Mouse (Mus musculus) MEL (cell line): Measurements from ENCODE around the gene Tedc1. TPM values are rescaled to one million over a fixed set of nuclear protein-coding genes. Genes with fewer than 3 reads are reported as not detected.
"Not testable (repeated sequence)": the region's sequence is repeated elsewhere in the genome, so short reads cannot be mapped to it uniquely, and the experiment has no call there.

ENCODE experiments used
- DNase-seq: peaks from one replicate; pipeline ENCODE4 v3.0.0; 2011; ENCODE audit warnings: low read depth, low spot score
- H3K27ac ChIP-seq: 2 replicates; pipeline ENCODE4 v1.5.1; 2012; ENCODE audit warnings: low read depth, mild to moderate bottlenecking, control low read depth, low read length, moderate library complexity; ENCODE audit not compliant: control insufficient read depth
- H3K27me3 ChIP-seq, 2 experiments: fragments of 150-350 bp in 1 of 2; sonication (generic) in 1 of 2; 2 replicates each; pipeline ENCODE4 v1.6.1; 2012; ENCODE audit warnings: low read length in 2 of 2, mild to moderate bottlenecking in 2 of 2, improper control_type of control experiment in 1 of 2, moderate library complexity in 1 of 2; ENCODE audit not compliant: insufficient read depth in 2 of 2, control insufficient read depth in 1 of 2
- H3K36me3 ChIP-seq, 2 experiments: 2 replicates each; pipeline ENCODE4 v1.6.1; 2012 to 2014; ENCODE audit warnings: low read length in 2 of 2, improper control_type of control experiment in 1 of 2, inconsistent platforms in 1 of 2, mild to moderate bottlenecking in 1 of 2; ENCODE audit not compliant: insufficient read depth in 2 of 2, control insufficient read depth in 1 of 2
- H3K4me1 ChIP-seq, 2 experiments: fragments of 150-350 bp in 1 of 2; sonication (generic) in 1 of 2; 2 replicates each; pipeline ENCODE4 v1.6.1; 2012; ENCODE audit warnings: low read length in 2 of 2, improper control_type of control experiment in 1 of 2, mild to moderate bottlenecking in 1 of 2; ENCODE audit not compliant: insufficient read depth in 2 of 2, control insufficient read depth in 1 of 2
- H3K4me3 ChIP-seq, 2 experiments: fragments of 150-350 bp in 1 of 2; sonication (generic) in 1 of 2; 2 replicates each; pipeline ENCODE4 v1.5.1; 2012; ENCODE audit warnings: low read depth in 2 of 2, low read length in 2 of 2, mild to moderate bottlenecking in 2 of 2, moderate library complexity in 2 of 2, control low read depth in 1 of 2, improper control_type of control experiment in 1 of 2; ENCODE audit not compliant: control insufficient read depth in 1 of 2, insufficient read depth in 1 of 2
- H3K79me2 ChIP-seq: 2 replicates; pipeline ENCODE4 v1.6.1; 2012; ENCODE audit warnings: mild to moderate bottlenecking, low read length, moderate library complexity; ENCODE audit not compliant: control insufficient read depth, poor library complexity, insufficient read depth
- H3K9ac ChIP-seq: 2 replicates; pipeline ENCODE4 v1.6.1; 2012; ENCODE audit warnings: low read depth, mild to moderate bottlenecking, control low read depth, low read length, moderate library complexity; ENCODE audit not compliant: control insufficient read depth, poor library complexity, severe bottlenecking
- H3K9me3 ChIP-seq: fragments of 150-350 bp; sonication (generic); replicated peaks from 2 replicates; pipeline ENCODE4 v1.6.1; 2012; ENCODE audit warnings: mild to moderate bottlenecking, low read length, improper control_type of control experiment, moderate library complexity; ENCODE audit not compliant: insufficient read depth
- CTCF ChIP-seq, 3 experiments: IDR thresholded peaks in 2 of 3; conservative IDR thresholded peaks in 1 of 3; 2 replicates each; pipeline ENCODE4 v1.5.1; 2011 to 2012; ENCODE audit warnings: low read length in 3 of 3, low read depth in 2 of 3, mild to moderate bottlenecking in 2 of 3, improper control_type of control experiment in 1 of 3, inconsistent platforms in 1 of 3, mixed read lengths in 1 of 3, moderate library complexity in 1 of 3; ENCODE audit not compliant: control insufficient read depth in 1 of 3, insufficient read depth in 1 of 3, poor library complexity in 1 of 3, severe bottlenecking in 1 of 3
- E2F4 ChIP-seq: IDR thresholded peaks from 2 replicates; pipeline ENCODE4 v1.6.1; 2011; ENCODE audit warnings: low read depth, low read length, improper control_type of control experiment, borderline replicate concordance
- ELF1 ChIP-seq: IDR thresholded peaks from 2 replicates; pipeline ENCODE4 v1.6.1; 2014; ENCODE audit warnings: low read depth, mild to moderate bottlenecking, inconsistent platforms, low read length, improper control_type of control experiment, moderate library complexity
- GATA1 ChIP-seq: IDR thresholded peaks from 2 replicates; pipeline ENCODE4 v1.6.1; 2011; ENCODE audit warnings: low read depth, low read length, improper control_type of control experiment
- HCFC1 ChIP-seq: IDR thresholded peaks from 2 replicates; pipeline ENCODE4 v1.6.1; 2012; ENCODE audit warnings: low read depth, mild to moderate bottlenecking, inconsistent platforms, low read length, improper control_type of control experiment, moderate library complexity
- JUND ChIP-seq: IDR thresholded peaks from 2 replicates; pipeline ENCODE4 v1.6.1; 2011; ENCODE audit warnings: low read depth, mild to moderate bottlenecking, improper control_type of control experiment, low read length
- MAZ ChIP-seq: IDR thresholded peaks from 2 replicates; pipeline ENCODE4 v1.6.1; 2012; ENCODE audit warnings: low read depth, mild to moderate bottlenecking, inconsistent platforms, low read length, improper control_type of control experiment
- MYB ChIP-seq: IDR thresholded peaks from 2 replicates; pipeline ENCODE4 v1.6.1; 2011; ENCODE audit warnings: mild to moderate bottlenecking, low read depth, low read length, improper control_type of control experiment
- NRF1 ChIP-seq: IDR thresholded peaks from 2 replicates; pipeline ENCODE4 v1.6.1; 2014; ENCODE audit warnings: low read depth, mild to moderate bottlenecking, inconsistent platforms, low read length, improper control_type of control experiment, moderate library complexity; ENCODE audit not compliant: poor library complexity, insufficient read depth, severe bottlenecking
- POLR2A ChIP-seq, 2 experiments: IDR thresholded peaks; 2 replicates each; pipeline ENCODE4 v1.6.1; 2011 to 2012; ENCODE audit warnings: low read length in 2 of 2, mild to moderate bottlenecking in 2 of 2, control low read depth in 1 of 2, improper control_type of control experiment in 1 of 2, low read depth in 1 of 2, moderate library complexity in 1 of 2; ENCODE audit not compliant: control insufficient read depth in 1 of 2, insufficient read depth in 1 of 2, poor library complexity in 1 of 2
- POLR2AphosphoS5 ChIP-seq: IDR thresholded peaks from 2 replicates; pipeline ENCODE4 v1.6.1; 2012; ENCODE audit warnings: low read depth, borderline replicate concordance, mild to moderate bottlenecking, inconsistent platforms, low read length, moderate library complexity, mixed read lengths
- SIN3A ChIP-seq: IDR thresholded peaks from 2 replicates; pipeline ENCODE4 v1.6.1; 2012; ENCODE audit warnings: low read length, improper control_type of control experiment, inconsistent platforms
- TAL1 ChIP-seq: IDR thresholded peaks from 2 replicates; pipeline ENCODE4 v1.6.1; 2012; ENCODE audit warnings: mild to moderate bottlenecking, inconsistent platforms, low read length, moderate library complexity, mixed read lengths
- TBP ChIP-seq: IDR thresholded peaks from 2 replicates; pipeline ENCODE4 v1.8.0; 2011; ENCODE audit warnings: low read depth, low read length, improper control_type of control experiment
- TCF12 ChIP-seq: IDR thresholded peaks from 2 replicates; pipeline ENCODE4 v1.6.1; 2014; ENCODE audit warnings: low read depth, mild to moderate bottlenecking, inconsistent platforms, low read length, improper control_type of control experiment, moderate library complexity
- UBTF ChIP-seq: IDR thresholded peaks from 2 replicates; pipeline ENCODE4 v1.6.1; 2012; ENCODE audit warnings: low read depth, mild to moderate bottlenecking, inconsistent platforms, low read length, improper control_type of control experiment, moderate library complexity, borderline replicate concordance; ENCODE audit not compliant: insufficient read depth
- USF2 ChIP-seq, 2 experiments: IDR thresholded peaks; 2 replicates each; pipeline ENCODE4 v1.6.1; 2011 to 2012; ENCODE audit warnings: improper control_type of control experiment in 2 of 2, low read length in 2 of 2, borderline replicate concordance in 1 of 2, inconsistent platforms in 1 of 2, low read depth in 1 of 2, mild to moderate bottlenecking in 1 of 2; ENCODE audit not compliant: insufficient read depth in 1 of 2
- ZKSCAN1 ChIP-seq: IDR thresholded peaks from 2 replicates; pipeline ENCODE4 v1.6.1; 2012; ENCODE audit warnings: low read depth, mild to moderate bottlenecking, inconsistent platforms, low read length, improper control_type of control experiment, moderate library complexity
- ZNF384 ChIP-seq: IDR thresholded peaks from 2 replicates; pipeline ENCODE4 v1.6.1; 2012; ENCODE audit warnings: low read depth, mild to moderate bottlenecking, inconsistent platforms, low read length, improper control_type of control experiment
- polyA plus RNA-seq, 2 experiments: library from polyadenylated mRNA; stranded (reverse) in 1 of 2; unstranded in 1 of 2; fragments of >175 nt in 1 of 2; fragments of >200 nt in 1 of 2; gene quantifications; 2 replicates each; pipeline versions ENCODE4 v1.2.1 to v1.2.4; 2012; ENCODE audit warnings: low replicate concordance in 2 of 2, low read depth in 1 of 2; ENCODE audit not compliant: insufficient read length in 2 of 2, insufficient read depth in 1 of 2, missing spikeins in 1 of 2
- total RNA-seq: library from RNA; depleted of rRNA; stranded (reverse); fragments of 300-350 nt; gene quantifications from 2 replicates; pipeline ENCODE4 v1.2.3, GENCODE M21; 2012

Tedc1 gene
- total and polyA plus RNA-seq, 3 experiments = 50.7 to 74.7 TPM; not detected in 1

DNA sequence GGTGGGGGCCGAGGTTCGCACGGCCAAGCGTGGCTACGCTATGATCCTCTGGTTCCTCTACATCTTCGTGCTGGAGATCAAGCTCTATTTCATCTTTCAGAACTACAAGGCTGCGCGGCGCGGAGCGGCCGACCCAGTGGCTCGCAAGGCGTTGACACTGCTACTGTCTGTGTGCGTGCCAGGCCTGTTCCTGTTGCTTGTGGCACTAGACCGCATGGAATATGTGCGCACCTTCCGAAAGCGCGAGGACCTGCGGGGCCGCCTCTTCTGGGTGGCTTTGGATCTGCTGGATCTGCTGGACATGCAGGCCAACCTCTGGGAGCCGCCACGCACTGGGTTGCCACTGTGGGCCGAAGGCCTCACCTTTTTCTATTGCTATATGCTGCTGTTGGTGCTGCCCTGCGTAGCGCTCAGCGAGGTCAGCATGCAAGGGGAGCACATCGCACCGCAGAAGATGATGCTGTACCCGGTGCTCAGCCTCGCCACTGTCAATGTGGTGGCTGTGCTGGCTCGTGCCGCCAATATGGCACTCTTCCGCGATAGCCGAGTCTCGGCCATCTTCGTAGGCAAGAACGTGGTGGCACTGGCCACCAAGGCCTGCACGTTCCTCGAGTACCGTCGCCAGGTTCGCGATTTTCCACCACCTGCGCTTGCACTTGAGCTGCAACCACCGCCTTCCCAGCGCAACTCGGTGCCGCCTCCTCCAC lies 32.3 kb downstream of the Tedc1 start:
- Histone ChIP-seq H3K4me3 (no peak overlapping the region), H3K27me3 (peaks cover 4 to 5% of the 10 kb centered on the region in 2 experiments)
- no peak for DNase-seq

DNA sequence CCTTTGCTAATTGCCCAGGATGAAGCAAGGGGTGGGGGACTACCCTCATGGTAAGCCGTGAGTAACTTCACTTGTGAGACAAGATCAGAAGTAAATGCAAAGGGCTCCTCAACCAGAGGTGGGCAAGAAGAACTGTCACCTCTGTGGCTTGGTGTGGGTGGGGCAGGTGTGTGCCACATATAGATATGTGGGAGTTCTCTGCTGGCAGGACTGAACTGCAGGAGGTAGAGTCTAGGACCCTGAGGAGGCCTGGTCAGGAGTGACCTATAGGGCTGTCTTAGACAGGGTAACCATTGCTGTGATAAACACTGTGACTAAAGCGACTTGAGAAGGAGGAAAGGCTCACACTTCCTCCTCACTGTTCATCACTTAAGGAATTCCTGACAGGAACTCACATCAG lies 37.2 kb downstream of the Tedc1 start:
- H3K4me1 ChIP-seq = no peaks in the 10 kb centered on the region
- DNase-seq = no peak
- H3K27me3 ChIP-seq = no peaks in the 10 kb centered on the region
- H3K9ac ChIP-seq = no peak overlapping the region
- H3K4me3 ChIP-seq = no peak overlapping the region
- H3K9me3 ChIP-seq = no peaks in the 10 kb centered on the region
- H3K36me3 ChIP-seq = no peaks in the 10 kb centered on the region
- no peak overlapping the region for H3K27ac ChIP-seq
- no peak for TF ChIP-seq TCF12
- no peaks in the 10 kb centered on the region for H3K79me2 ChIP-seq

More for the DNA sequence above, 32.3 kb downstream of the Tedc1 start:
- Histone ChIP-seq H3K36me3 (peaks cover 0 to 3% of the 10 kb centered on the region in 2 experiments; a peak in 1 of 4 replicates), H3K9me3 (no peaks in the 10 kb centered on the region), H3K27ac (no peak overlapping the region), H3K79me2 (no peaks in the 10 kb centered on the region; the same call in 1 of the 2 replicates), H3K9ac (no peak overlapping the region), H3K4me1 (peaks cover 0 to 5% of the 10 kb centered on the region in 2 experiments; a peak in 2 of 4 replicates)
- TF ChIP-seq POLR2AphosphoS5 = no peak
- TF ChIP-seq MYB = no peak
- no peak for TF ChIP-seq NRF1
- TF ChIP-seq ZKSCAN1 = no peak
- TF ChIP-seq POLR2A (IDR thresholded peaks at IDR 0.05; ENCODE audit: control insufficient read depth in 1 of 2, insufficient read depth in 1 of 2, low read depth in 1 of 2, low read length in 2 of 2, poor library complexity in 1 of 2) = 0 out of 4 replicates have a peak, but pooled peaks of 1 of the 2 experiments have one; percentile 13
- TF ChIP-seq, all 39 proteins: peak for 1

DNA sequence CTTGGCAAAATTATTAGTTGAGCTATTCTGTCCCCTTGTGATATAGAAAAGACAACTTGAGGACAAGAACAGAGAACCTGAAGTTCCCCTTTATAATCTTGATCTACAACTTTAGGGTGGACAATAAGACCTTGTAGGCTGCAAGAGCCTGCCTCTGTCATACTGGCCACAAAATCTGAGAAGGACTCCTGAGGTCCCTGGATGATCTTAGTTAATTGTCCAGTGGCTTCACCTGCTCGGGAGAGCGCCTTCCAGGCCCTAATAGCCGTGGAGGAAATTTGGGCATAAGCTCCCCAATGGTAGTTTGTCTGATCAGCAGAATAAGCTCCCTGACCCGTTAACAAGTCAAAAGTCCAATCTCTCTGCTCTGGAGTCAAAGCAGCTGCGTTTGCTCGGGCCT lies 42.9 kb downstream of the Tedc1 start:
- H3K79me2 ChIP-seq, H3K36me3 ChIP-seq, H3K9ac ChIP-seq, H3K27me3 ChIP-seq, DNase-seq, H3K9me3 ChIP-seq, H3K4me3 ChIP-seq, H3K27ac ChIP-seq, H3K4me1 ChIP-seq: not testable (repeated sequence)

DNA sequence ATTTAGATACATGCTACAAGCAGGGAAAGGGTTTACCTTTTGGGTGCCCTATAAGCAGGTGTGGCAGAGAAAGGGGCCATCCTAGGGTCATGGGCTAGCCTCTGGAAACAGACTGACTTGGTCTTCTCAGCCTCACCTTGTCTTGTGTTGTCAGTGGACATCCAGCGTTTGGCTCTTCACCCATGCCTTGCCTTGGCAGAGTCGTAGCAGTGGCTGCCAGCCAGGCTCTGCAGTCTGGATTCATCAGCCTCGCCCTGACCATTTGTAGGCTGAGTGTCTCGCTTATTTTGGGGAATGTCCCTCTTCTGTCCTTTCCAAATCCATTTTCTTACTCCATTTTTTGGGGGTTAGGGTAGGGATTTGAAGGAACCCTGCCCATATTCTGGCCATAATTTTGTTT lies 45.1 kb downstream of the Tedc1 start:
- Histone ChIP-seq H3K9me3 (no peaks in the 10 kb centered on the region), H3K4me1 (no peaks in the 10 kb centered on the region), H3K36me3 (no peaks in the 10 kb centered on the region), H3K27me3 (no peaks in the 10 kb centered on the region), H3K9ac (no peak overlapping the region), H3K79me2 (peaks cover under 1% of the 10 kb centered on the region; the same call in 1 of the 2 replicates), H3K27ac (no peak overlapping the region), H3K4me3 (no peak overlapping the region)
- DNase-seq = no peak
- TF ChIP-seq E2F4 = no peak
- TF ChIP-seq MYB = no peak
- TF ChIP-seq UBTF = no peak
- TF ChIP-seq GATA1 = no peak
- TF ChIP-seq CTCF (IDR thresholded peaks at IDR 0.05 in 2 of 3, conservative IDR thresholded peaks at IDR 0.05 in 1 of 3; ENCODE audit: control insufficient read depth in 1 of 3, insufficient read depth in 1 of 3, low read depth in 2 of 3, low read length in 3 of 3, poor library complexity in 1 of 3, severe bottlenecking in 1 of 3) = no peak
- TF ChIP-seq ZNF384 = no peak
- no peak for TF ChIP-seq ELF1
- TF ChIP-seq TAL1 = no peak
- no peak for TF ChIP-seq HCFC1
- TF ChIP-seq MAZ = no peak
- no peak for TF ChIP-seq JUND
- TF ChIP-seq USF2 (IDR thresholded peaks at IDR 0.05; ENCODE audit: borderline replicate concordance in 1 of 2, insufficient read depth in 1 of 2, low read depth in 1 of 2, low read length in 2 of 2) = no peak
- no peak for TF ChIP-seq TBP
- no peak for TF ChIP-seq SIN3A
